Mouse (Mus musculus): Measurements from ENCODE around the gene Hist3h2ba. TPM values are rescaled to one million over a fixed set of nuclear protein-coding genes. Genes with fewer than 3 reads are reported as not detected.

Gene Hist3h2ba
- total and polyA plus RNA-seq, 2 experiments: 0.37 TPM; not detected in 1

DNA sequence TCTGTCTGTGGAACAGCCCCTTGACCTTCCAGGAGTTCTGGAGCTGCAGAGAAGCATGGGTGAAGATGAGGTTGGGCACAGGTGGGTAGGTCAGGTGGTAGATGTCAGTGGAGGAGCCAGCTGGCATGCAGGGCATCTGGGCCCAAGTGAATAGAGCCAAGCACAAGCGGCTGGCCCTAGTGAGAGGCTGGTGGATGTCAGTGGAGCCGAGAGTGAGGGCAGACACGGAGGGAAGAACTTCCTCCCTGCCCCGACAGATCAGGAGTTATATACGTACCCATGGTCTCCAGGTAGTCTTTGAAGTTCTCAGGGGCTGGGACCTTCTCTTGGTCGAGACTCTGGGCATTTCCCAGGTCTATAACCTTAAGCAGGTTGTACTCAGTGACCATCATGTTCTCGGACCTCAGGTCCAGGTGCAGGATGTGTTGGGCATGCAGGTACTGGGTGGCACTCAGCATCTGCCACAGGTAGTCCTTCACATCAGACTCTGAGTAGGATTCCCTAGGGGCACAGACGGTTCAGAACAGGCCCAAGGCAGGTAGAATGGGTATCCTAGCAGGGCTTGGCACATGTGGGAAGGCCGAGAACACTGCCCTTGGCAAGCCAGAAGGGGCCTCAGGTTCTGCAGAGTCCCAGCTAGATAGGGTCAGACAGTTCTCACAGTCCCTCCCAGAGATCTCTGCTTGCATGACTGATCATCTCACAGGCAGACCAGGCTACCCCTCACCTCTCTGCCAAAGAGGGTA lies 46.5 kb downstream of the Hist3h2ba start:
- DNase-seq (ENCODE audit: extremely low read depth, low read depth, low spot score): no peak
- Histone ChIP-seq H3K4me3 (ENCODE audit: insufficient read depth, low read depth, low read length) (no peak overlapping the region), H3K79me2 (ENCODE audit: control insufficient read depth, insufficient read depth, low read length) (no peaks in the 10 kb centered on the region), H3K4me1 (ENCODE audit: control insufficient read depth, insufficient read depth, low read length) (peaks cover 1% of the 10 kb centered on the region), H3K9ac (ENCODE audit: low read depth, low read length) (no peak overlapping the region), H3K27me3 (ENCODE audit: control insufficient read depth, insufficient read depth, low read length) (peaks cover 2% of the 10 kb centered on the region; the same call in 1 of the 2 replicates), H3K27ac (replicated peaks; ENCODE audit: insufficient read depth, low read depth, low read length) (no peak overlapping the region), H3K36me3 (ENCODE audit: control insufficient read depth, insufficient read depth, low read length) (no peaks in the 10 kb centered on the region)
- WGBS: 75% methylated on average over 9 of the region's 9 CpGs
- TF ChIP-seq CTCF (IDR thresholded peaks at IDR 0.05; ENCODE audit: low read depth, low read length) (no peak), POLR2A (IDR thresholded peaks at IDR 0.05; ENCODE audit: extremely low read depth, insufficient read depth, low read length) (no peak)

DNA sequence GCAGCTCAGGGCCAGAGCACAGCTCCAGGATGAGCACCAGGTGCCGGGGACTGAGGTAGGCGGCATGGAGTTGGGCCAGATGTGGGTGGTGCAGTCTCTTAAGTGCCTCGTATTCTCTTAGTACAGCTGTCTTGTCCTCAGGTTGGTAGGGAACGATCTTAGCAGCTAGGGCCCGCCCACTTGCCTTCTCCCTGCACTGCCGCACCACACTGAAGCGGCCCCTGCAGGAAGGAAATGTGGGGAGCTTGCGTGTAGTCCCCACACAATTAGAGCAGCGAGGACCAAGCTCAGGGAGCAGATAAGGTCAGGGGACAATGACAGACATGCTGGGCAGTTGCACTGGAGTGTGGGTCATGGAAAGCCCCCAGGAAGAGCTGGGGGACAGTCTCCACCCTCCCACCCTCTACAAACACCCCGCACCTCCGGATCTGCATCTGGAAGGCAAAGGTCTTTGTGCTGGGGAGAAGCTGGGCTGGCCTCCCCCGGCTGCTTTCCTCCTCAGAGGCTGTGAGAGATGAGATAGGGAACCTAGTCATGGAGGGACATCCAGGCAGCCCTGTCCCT lies 47.2 kb downstream of the Hist3h2ba start:
- TF ChIP-seq POLR2A (IDR thresholded peaks at IDR 0.05; ENCODE audit: extremely low read depth, insufficient read depth, low read length) (no peak), CTCF (IDR thresholded peaks at IDR 0.05; ENCODE audit: low read depth, low read length) (no peak)
- peaks cover 1% of the 10 kb centered on the region for H3K4me1 ChIP-seq (ENCODE audit: control insufficient read depth, insufficient read depth, low read length)
- WGBS: 51% methylated on average over 12 of the region's 12 CpGs
- H3K79me2 ChIP-seq (ENCODE audit: control insufficient read depth, insufficient read depth, low read length): no peaks in the 10 kb centered on the region
- H3K4me3 ChIP-seq (ENCODE audit: insufficient read depth, low read depth, low read length): no peak overlapping the region
- DNase-seq (ENCODE audit: extremely low read depth, low read depth, low spot score): no peak
- H3K27ac ChIP-seq (replicated peaks; ENCODE audit: insufficient read depth, low read depth, low read length): no peak overlapping the region
- H3K9ac ChIP-seq (ENCODE audit: low read depth, low read length): no peak overlapping the region
- H3K27me3 ChIP-seq (ENCODE audit: control insufficient read depth, insufficient read depth, low read length): peaks cover 2% of the 10 kb centered on the region; the same call in 1 of the 2 replicates
- H3K36me3 ChIP-seq (ENCODE audit: control insufficient read depth, insufficient read depth, low read length): no peaks in the 10 kb centered on the region

DNA sequence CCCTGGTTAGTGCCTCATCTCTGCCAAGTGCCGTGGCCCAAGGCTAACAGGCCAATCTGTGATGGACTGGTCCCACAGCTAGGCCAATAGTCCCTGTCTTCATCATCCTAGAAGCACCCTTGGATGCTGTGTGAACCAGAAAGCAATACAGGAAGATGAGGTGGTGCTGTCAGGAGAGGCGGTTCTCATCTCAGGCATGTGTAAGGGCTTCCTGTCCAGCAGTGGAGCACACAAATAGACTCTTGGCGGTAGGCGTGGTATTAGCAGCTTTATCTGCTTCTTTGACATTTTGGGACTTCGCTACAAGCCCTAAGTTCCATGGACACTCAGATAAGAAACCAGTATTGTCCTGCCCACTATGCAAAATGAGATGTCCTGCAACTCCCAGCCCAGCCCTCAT lies 48.8 kb downstream of the Hist3h2ba start:
- H3K4me1 ChIP-seq (ENCODE audit: control insufficient read depth, insufficient read depth, low read length): peaks cover 1% of the 10 kb centered on the region
- no peak for DNase-seq (ENCODE audit: extremely low read depth, low read depth, low spot score)
- no peak overlapping the region for H3K27ac ChIP-seq (replicated peaks; ENCODE audit: insufficient read depth, low read depth, low read length)
- no peak overlapping the region for H3K9ac ChIP-seq (ENCODE audit: low read depth, low read length)
- H3K36me3 ChIP-seq (ENCODE audit: control insufficient read depth, insufficient read depth, low read length): no peaks in the 10 kb centered on the region
- H3K79me2 ChIP-seq (ENCODE audit: control insufficient read depth, insufficient read depth, low read length): no peaks in the 10 kb centered on the region
- no peak overlapping the region for H3K4me3 ChIP-seq (ENCODE audit: insufficient read depth, low read depth, low read length)
- TF ChIP-seq CTCF (IDR thresholded peaks at IDR 0.05; ENCODE audit: low read depth, low read length): no peak
- no peak for TF ChIP-seq POLR2A (IDR thresholded peaks at IDR 0.05; ENCODE audit: extremely low read depth, insufficient read depth, low read length)
- WGBS: 77% methylated on average over 5 of the region's 5 CpGs
- H3K27me3 ChIP-seq (ENCODE audit: control insufficient read depth, insufficient read depth, low read length): peaks cover 2% of the 10 kb centered on the region; the same call in 1 of the 2 replicates

Other genes starting within 250 kb of the Hist3h2ba start
- gene Olfr319, start 249.8 kb upstream of the Hist3h2ba start, total RNA-seq (2014; rRNA removed): not detected in 2 replicates
- not detected in 2 replicates for gene Olfr319, start 249.8 kb upstream of the Hist3h2ba start, polyA plus RNA-seq (2012; rRNA removed)
- gene Olfr318, start 224.9 kb upstream of the Hist3h2ba start, total RNA-seq (2014; rRNA removed): not detected in 2 replicates
- not detected in 2 replicates for gene Olfr318, start 224.9 kb upstream of the Hist3h2ba start, polyA plus RNA-seq (2012; rRNA removed)
- gene Olfr317, start 209.7 kb upstream of the Hist3h2ba start, total RNA-seq (2014; rRNA removed): not detected in 2 replicates
- gene Olfr317, start 209.7 kb upstream of the Hist3h2ba start, polyA plus RNA-seq (2012; rRNA removed): not detected in 2 replicates
- not detected in 2 replicates for gene Olfr316, start 196.2 kb upstream of the Hist3h2ba start, total RNA-seq (2014; rRNA removed)
- not detected in 2 replicates for gene Olfr316, start 196.2 kb upstream of the Hist3h2ba start, polyA plus RNA-seq (2012; rRNA removed)
- not detected in 2 replicates for gene Olfr315, start 175.7 kb upstream of the Hist3h2ba start, total RNA-seq (2014; rRNA removed)
- not detected in 2 replicates for gene Olfr315, start 175.7 kb upstream of the Hist3h2ba start, polyA plus RNA-seq (2012; rRNA removed)
- not detected in 2 replicates for gene Olfr314, start 166.0 kb upstream of the Hist3h2ba start, total RNA-seq (2014; rRNA removed)
- not detected in 2 replicates for gene Olfr314, start 166.0 kb upstream of the Hist3h2ba start, polyA plus RNA-seq (2012; rRNA removed)
- not detected in 2 replicates for gene Fam183b, start 147.0 kb upstream of the Hist3h2ba start, total RNA-seq (2014; rRNA removed)
- gene Fam183b, start 147.0 kb upstream of the Hist3h2ba start, polyA plus RNA-seq (2012; rRNA removed): not detected in 2 replicates
- gene Olfr313, start 133.9 kb upstream of the Hist3h2ba start, total RNA-seq (2014; rRNA removed): not detected in 2 replicates
- not detected in 2 replicates for gene Olfr313, start 133.9 kb upstream of the Hist3h2ba start, polyA plus RNA-seq (2012; rRNA removed)
- gene Olfr312, start 119.7 kb upstream of the Hist3h2ba start, total RNA-seq (2014; rRNA removed): not detected in 2 replicates
- not detected in 2 replicates for gene Olfr312, start 119.7 kb upstream of the Hist3h2ba start, polyA plus RNA-seq (2012; rRNA removed)
- not detected in 2 replicates for gene Olfr311, start 109.7 kb upstream of the Hist3h2ba start, total RNA-seq (2014; rRNA removed)
- gene Olfr311, start 109.7 kb upstream of the Hist3h2ba start, polyA plus RNA-seq (2012; rRNA removed): not detected in 2 replicates
- 2.5 and 3.5 TPM in 2 replicates for gene Gm12258, start 101.8 kb upstream of the Hist3h2ba start, total RNA-seq (2014; rRNA removed)
- gene Gm12258, start 101.8 kb upstream of the Hist3h2ba start, polyA plus RNA-seq (2012; rRNA removed): 0.92 and 1.2 TPM in 2 replicates
- 1.3 TPM in 2 replicates for gene 2810021J22Rik, start 81.7 kb upstream of the Hist3h2ba start, total RNA-seq (2014; rRNA removed)
- gene 2810021J22Rik, start 81.7 kb upstream of the Hist3h2ba start, polyA plus RNA-seq (2012; rRNA removed): 1.8 and 2.6 TPM in 2 replicates
- 4.5 and 4.9 TPM in 2 replicates for gene Zfp39, start 44.7 kb upstream of the Hist3h2ba start, total RNA-seq (2014; rRNA removed)
- 0.56 and 0.66 TPM in 2 replicates for gene Zfp39, start 44.7 kb upstream of the Hist3h2ba start, polyA plus RNA-seq (2012; rRNA removed)
- not detected in 2 replicates for gene Btnl10, start 31.0 kb upstream of the Hist3h2ba start, total RNA-seq (2014; rRNA removed)
- gene Btnl10, start 31.0 kb upstream of the Hist3h2ba start, polyA plus RNA-seq (2012; rRNA removed): not detected in 2 replicates
- gene Rnf187, start 10.0 kb upstream of the Hist3h2ba start, total RNA-seq (2014; rRNA removed): 63.7 and 78.6 TPM in 2 replicates
- 122 and 134 TPM in 2 replicates for gene Rnf187, start 10.0 kb upstream of the Hist3h2ba start, polyA plus RNA-seq (2012; rRNA removed)
- gene Hist3h2a, start 5.8 kb downstream of the Hist3h2ba start, total RNA-seq (2014; rRNA removed): 7.8 and 8.1 TPM in 2 replicates
- gene Hist3h2a, start 5.8 kb downstream of the Hist3h2ba start, polyA plus RNA-seq (2012; rRNA removed): 2.0 and 2.7 TPM in 2 replicates
- under 0.01 TPM in 1 of 2 replicates, not detected in the other for gene Trim17, start 5.8 kb downstream of the Hist3h2ba start, total RNA-seq (2014; rRNA removed)
- gene Trim17, start 5.8 kb downstream of the Hist3h2ba start, polyA plus RNA-seq (2012; rRNA removed): 0.04 TPM in 2 replicates
- 12.4 and 13.4 TPM in 2 replicates for gene Trim11, start 29.2 kb downstream of the Hist3h2ba start, total RNA-seq (2014; rRNA removed)
- gene Trim11, start 29.2 kb downstream of the Hist3h2ba start, polyA plus RNA-seq (2012; rRNA removed): 14.4 and 22.4 TPM in 2 replicates
- 0.07 and 0.83 TPM in 2 replicates for gene Obscn, start 187.5 kb downstream of the Hist3h2ba start, total RNA-seq (2014; rRNA removed)
- 0.02 and 0.07 TPM in 2 replicates for gene Obscn, start 187.5 kb downstream of the Hist3h2ba start, polyA plus RNA-seq (2012; rRNA removed)
- gene Iba57, start 214.8 kb downstream of the Hist3h2ba start, total RNA-seq (2014; rRNA removed): 5.3 and 6.4 TPM in 2 replicates
- gene Iba57, start 214.8 kb downstream of the Hist3h2ba start, polyA plus RNA-seq (2012; rRNA removed): 6.8 and 7.3 TPM in 2 replicates
- gene Gjc2, start 234.3 kb downstream of the Hist3h2ba start, total RNA-seq (2014; rRNA removed): 0.40 and 0.46 TPM in 2 replicates
- 0.66 and 0.76 TPM in 2 replicates for gene Gjc2, start 234.3 kb downstream of the Hist3h2ba start, polyA plus RNA-seq (2012; rRNA removed)
- gene Guk1, start 243.3 kb downstream of the Hist3h2ba start, total RNA-seq (2014; rRNA removed): 46.2 and 48.3 TPM in 2 replicates
- 48.7 and 69.7 TPM in 2 replicates for gene Guk1, start 243.3 kb downstream of the Hist3h2ba start, polyA plus RNA-seq (2012; rRNA removed)